Mouse (Mus musculus) right cerebral cortex, postnatal 10 days (tissue): ENCODE measurements around the gene A3galt2.
A peak's percentile ranks its signal among the peaks of the same experiment; 100 is the strongest.

Source experiments
- DNase-seq, 2 experiments: peaks; one replicate each; pipeline ENCODE4 v3.0.0; 2021; ENCODE audit warnings: low spot score in 2 of 2

Gene A3galt2

GRCm38 (mm10) chr4:128755064-128755463 is at the start of gene A3galt2:
Gene A3galt2 (plus strand): TSS chr4:128755364.
- no peak for DNase-seq

DNA sequence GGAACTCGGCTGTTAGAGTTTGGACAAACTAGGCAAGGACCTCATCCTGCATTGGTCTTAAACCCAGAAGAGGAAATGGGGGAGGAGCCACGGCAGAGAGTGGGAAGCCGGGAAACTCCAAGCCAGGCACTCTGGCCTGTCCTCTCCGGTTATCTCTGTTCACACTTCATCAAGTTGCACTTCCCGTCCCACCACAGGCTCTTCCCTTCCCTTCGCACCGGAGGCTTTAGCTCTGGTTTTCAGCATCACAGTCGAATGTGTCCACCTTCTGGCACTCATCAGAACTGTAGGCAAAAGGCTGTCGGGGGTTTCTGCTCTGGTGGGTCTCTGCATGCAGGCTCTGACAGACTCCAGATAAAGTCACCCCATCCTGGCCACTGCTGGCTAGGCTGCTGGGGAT is 48.5 kb upstream of the A3galt2 start:
- no peak for DNase-seq

DNA sequence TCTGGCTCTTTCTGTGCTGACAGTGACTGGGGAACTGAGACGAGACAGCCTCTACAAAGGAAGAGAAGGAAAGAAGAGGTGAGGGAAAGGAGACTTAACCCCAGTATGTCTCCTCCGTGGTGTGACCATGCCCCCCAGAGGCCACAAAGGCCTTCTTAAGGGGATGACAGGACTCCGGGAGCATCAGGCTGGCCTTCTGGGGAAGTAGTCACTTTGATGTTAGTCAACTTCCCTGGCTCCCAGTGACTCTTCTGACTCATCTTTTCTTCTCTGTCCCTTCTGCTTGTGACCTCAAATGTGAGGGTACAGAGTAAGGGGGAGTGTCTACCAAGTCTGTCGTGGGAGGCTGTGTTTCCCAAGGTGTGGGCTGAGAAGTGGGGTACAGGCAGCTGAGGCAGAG is 47.8 kb upstream of the A3galt2 start:
- no peak for DNase-seq

GRCm38 (mm10) chr4:128709061-128709780 is 45.9 kb upstream of the A3galt2 start:
- no peak for DNase-seq

DNA sequence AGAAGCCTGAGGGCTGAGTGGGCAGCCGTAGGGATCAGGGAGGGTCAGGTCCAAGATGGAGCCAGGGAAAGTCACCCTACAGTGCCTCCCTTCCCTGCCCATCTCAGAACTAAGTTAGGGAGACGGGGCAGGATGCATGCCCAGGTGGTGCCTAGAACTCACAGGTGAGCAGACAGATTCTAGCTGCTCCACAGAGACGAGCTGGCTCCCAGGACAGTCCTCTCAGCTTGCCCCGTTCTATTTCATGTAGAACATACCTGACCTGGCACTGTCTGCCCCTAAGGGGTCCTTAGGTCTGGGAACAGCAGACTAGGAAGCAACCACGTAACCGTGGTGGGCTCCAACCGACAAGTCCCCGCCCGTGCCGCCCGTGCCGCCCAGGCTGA is 45.4 kb upstream of the A3galt2 start:
- DNase-seq, result no peak

GRCm38 (mm10) chr4:128710286-128710685 is 44.9 kb upstream of the A3galt2 start:
- no peak for DNase-seq

DNA sequence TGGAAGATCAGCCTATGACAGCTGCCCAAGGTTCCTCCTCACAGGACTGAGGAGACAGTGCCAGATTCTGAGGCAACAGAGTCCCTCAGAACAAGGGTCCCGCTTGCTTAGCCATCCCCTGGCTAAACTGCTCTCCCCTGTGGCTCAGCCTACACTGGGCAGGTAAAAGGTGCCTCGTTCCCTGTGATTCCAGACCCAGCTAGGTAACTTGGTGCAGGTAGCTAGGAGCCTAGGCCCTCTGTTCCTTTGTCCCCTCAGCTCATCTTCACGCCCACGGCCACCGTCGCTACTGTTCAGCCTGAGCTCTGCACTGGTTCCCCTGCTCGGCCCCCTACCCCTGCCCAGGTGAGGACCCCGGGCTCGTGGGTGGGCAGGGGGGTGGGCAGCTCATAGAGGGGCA is 44.4 kb upstream of the A3galt2 start:
- no peak for DNase-seq

DNA sequence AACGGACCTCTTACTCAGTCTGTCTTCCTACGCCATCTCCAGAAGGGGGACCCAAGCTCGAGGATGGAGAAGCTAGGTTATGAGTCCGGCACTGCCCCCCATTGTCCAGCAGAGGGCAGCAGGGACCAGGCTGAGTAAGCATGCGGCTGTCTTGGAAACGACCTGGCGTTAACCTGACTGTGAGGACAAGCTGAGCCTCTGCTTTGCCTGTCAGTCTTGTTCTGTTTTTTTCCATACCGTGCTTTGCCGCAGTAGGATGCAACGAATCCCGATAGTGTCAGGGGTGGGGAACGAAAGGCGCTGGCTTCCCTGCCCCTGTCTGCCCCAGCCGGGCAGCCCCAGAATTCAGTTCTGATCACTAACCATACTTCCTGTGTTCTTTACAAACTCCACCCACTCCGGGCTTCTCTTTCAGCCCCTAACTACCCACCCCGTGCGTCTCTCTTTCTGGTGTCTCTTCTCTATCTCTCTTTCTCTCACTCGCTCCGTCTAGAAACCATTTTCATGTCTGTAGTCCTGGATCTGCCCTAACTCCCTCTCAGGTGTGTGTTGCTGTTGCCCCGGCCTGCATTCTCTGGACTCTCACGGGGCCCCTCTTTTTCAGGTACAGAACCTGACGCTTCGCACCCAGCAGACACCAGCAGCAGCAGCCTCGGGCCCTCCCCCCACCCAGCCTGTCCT is 43.6 kb upstream of the A3galt2 start:
- peak; percentile 94 to 95 for DNase-seq

DNA sequence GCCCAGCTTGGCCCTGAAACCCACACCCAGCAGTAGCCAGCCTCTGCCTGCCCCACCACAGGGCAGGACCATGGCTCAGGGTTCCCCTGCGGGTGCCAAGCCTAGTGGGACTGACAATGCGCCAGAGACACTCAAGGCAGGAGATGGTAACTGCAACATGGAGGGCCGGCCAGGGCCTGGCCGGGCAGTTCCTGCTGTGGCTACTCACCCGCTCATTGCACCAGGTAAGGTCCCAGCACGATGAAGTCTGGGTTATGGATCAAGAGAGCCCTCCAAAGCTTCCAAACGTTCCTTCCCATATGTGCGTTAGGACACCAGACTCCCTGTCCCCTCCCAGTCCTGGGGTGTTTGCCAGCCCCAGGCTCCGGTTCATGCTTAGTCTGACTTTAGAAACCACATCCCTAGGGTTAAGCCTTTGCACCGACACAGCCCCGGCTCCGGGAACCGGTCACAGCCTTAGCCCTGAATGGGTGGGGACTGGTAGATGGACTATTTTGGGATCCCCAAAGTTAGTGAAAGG is 43.0 kb upstream of the A3galt2 start:
- DNase-seq, result no peak

DNA sequence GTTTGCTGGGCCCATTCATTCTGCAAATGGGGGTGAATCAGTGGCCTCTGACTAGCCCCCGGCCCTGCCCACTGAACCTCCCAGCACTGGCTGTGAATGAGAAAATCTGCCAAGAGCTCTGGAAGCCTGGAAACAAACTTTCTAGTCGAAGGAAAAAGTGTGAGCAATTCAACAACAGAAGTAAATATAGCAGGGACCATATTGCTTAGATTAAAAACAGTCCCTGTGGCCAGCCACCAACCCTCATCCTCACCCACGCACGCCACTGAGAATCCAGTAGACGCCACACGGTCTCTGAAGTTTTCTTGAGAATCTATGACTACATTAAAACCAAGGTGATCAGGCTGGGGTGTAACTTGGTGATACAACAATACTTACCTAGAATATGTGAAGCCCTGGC is 42.2 kb upstream of the A3galt2 start:
- peak in 1 of 2 experiments; percentile 67 for DNase-seq

GRCm38 (mm10) chr4:128715241-128716204 is 39.6 kb upstream of the A3galt2 start:
- DNase-seq, result peak; percentile 87 to 89

- no peak for DNase-seq
Measured at GRCm38 (mm10) chr4:128716279-128716678, 38.9 kb upstream of the A3galt2 start.

- DNase-seq, result no peak
Measured at GRCm38 (mm10) chr4:128716731-128717130, 38.4 kb upstream of the A3galt2 start.

- DNase-seq, result peak; percentile 76 to 80
Measured at GRCm38 (mm10) chr4:128720110-128720509, 35.1 kb upstream of the A3galt2 start.

GRCm38 (mm10) chr4:128721061-128721648 is 34.0 kb upstream of the A3galt2 start:
- no peak for DNase-seq

GRCm38 (mm10) chr4:128721761-128722160 is 33.4 kb upstream of the A3galt2 start:
- no peak for DNase-seq

- no peak for DNase-seq
Measured at GRCm38 (mm10) chr4:128722932-128723331, 32.2 kb upstream of the A3galt2 start.

- no peak for DNase-seq
Measured at GRCm38 (mm10) chr4:128723431-128723830, 31.7 kb upstream of the A3galt2 start.

- peak in 1 of 2 experiments; percentile 66 for DNase-seq
Measured at GRCm38 (mm10) chr4:128724059-128724458, 31.1 kb upstream of the A3galt2 start.

GRCm38 (mm10) chr4:128727019-128727720 is 28.0 kb upstream of the A3galt2 start:
- DNase-seq, result peak; percentile 85
